Mouse (Mus musculus): Measurements from ENCODE around the gene Mrps18b. TPM values are rescaled to one million over a fixed set of nuclear protein-coding genes. Genes with fewer than 3 reads are reported as not detected.

Gene Mrps18b
- polyA plus RNA-seq, 1 experiment from 2014 or later, result 65.8 TPM

- no peak overlapping the region for H3K9ac ChIP-seq (ENCODE audit: low read length)
- no peak overlapping the region for H3K4me3 ChIP-seq (ENCODE audit: control insufficient read depth in 1 of 2, insufficient read depth in 1 of 2, low read depth in 1 of 2, low read length in 2 of 2)
- H3K9me3 ChIP-seq (ENCODE audit: control insufficient read depth, low read length), result no peaks in the 10 kb centered on the region
- no peak overlapping the region for H3K4me2 ChIP-seq (ENCODE audit: low read length)
- no peaks in the 10 kb centered on the region for H3K27me3 ChIP-seq (ENCODE audit: control insufficient read depth, insufficient read depth, low read length)
- H3K4me1 ChIP-seq (ENCODE audit: control insufficient read depth in 2 of 2, insufficient read depth in 2 of 2, low read length in 2 of 2), result peaks cover 0 to 7% of the 10 kb centered on the region in 2 experiments; a peak in 3 of 4 replicates
- peaks cover 74% of the 10 kb centered on the region for H3K36me3 ChIP-seq (ENCODE audit: control insufficient read depth, insufficient read depth, low read length)
- ATAC-seq (ENCODE audit: insufficient number of reproducible peaks, insufficient read depth, low FRiP score, low read depth), result no peak
- H3K27ac ChIP-seq (replicated peaks in 1 of 2; ENCODE audit: control insufficient read depth in 1 of 2, insufficient read depth in 1 of 2, low read depth in 2 of 2, low read length in 2 of 2), result no peak overlapping the region
- 94% methylated on average over 14 of the region's 14 CpGs for WGBS
Measured at GRCm38 (mm10) chr17:35883777-35884176, 32.4 kb downstream of the Mrps18b start.

- ATAC-seq (ENCODE audit: insufficient number of reproducible peaks, insufficient read depth, low FRiP score, low read depth), result no peak
- Histone ChIP-seq H3K4me2 (ENCODE audit: low read length) (no peak overlapping the region), H3K4me1 (ENCODE audit: control insufficient read depth in 2 of 2, insufficient read depth in 2 of 2, low read length in 2 of 2) (peaks cover 0 to 7% of the 10 kb centered on the region in 2 experiments; a peak in 3 of 4 replicates), H3K4me3 (ENCODE audit: control insufficient read depth in 1 of 2, insufficient read depth in 1 of 2, low read depth in 1 of 2, low read length in 2 of 2) (no peak overlapping the region), H3K9me3 (ENCODE audit: control insufficient read depth, low read length) (no peaks in the 10 kb centered on the region), H3K9ac (ENCODE audit: low read length) (no peak overlapping the region), H3K27me3 (ENCODE audit: control insufficient read depth, insufficient read depth, low read length) (no peaks in the 10 kb centered on the region), H3K36me3 (ENCODE audit: control insufficient read depth, insufficient read depth, low read length) (peaks cover 66% of the 10 kb centered on the region), H3K27ac (replicated peaks in 1 of 2; ENCODE audit: control insufficient read depth in 1 of 2, insufficient read depth in 1 of 2, low read depth in 2 of 2, low read length in 2 of 2) (no peak overlapping the region)
- 88% methylated on average over 17 of the region's 17 CpGs for WGBS
Measured at GRCm38 (mm10) chr17:35882924-35883323, 33.3 kb downstream of the Mrps18b start.

GRCm38 (mm10) chr17:35879245-35880057 is 36.7 kb downstream of the Mrps18b start, which contains the start of gene Dhx16:
Gene Dhx16, plus strand, starts transcription at chr17:35879819.
- peak within 1 kb of the TSS; percentile 86 for H3K9ac ChIP-seq (ENCODE audit: low read length)
- H3K9me3 ChIP-seq (ENCODE audit: control insufficient read depth, low read length), result no peaks in the 10 kb centered on the region
- H3K4me3 ChIP-seq (ENCODE audit: control insufficient read depth in 1 of 2, insufficient read depth in 1 of 2, low read depth in 1 of 2, low read length in 2 of 2), result peak within 1 kb of the TSS; percentile 61 to 89
- H3K4me2 ChIP-seq (ENCODE audit: low read length), result peak within 1 kb of the TSS; percentile 66
- peak; percentile 74 for ATAC-seq (ENCODE audit: insufficient number of reproducible peaks, insufficient read depth, low FRiP score, low read depth)
- WGBS, result 6% methylated on average over 66 of the region's 66 CpGs
- H3K4me1 ChIP-seq (ENCODE audit: control insufficient read depth in 2 of 2, insufficient read depth in 2 of 2, low read length in 2 of 2), result peaks cover 0 to 7% of the 10 kb centered on the region in 2 experiments; a peak in 3 of 4 replicates
- no peaks in the 10 kb centered on the region for H3K27me3 ChIP-seq (ENCODE audit: control insufficient read depth, insufficient read depth, low read length)
- H3K36me3 ChIP-seq (ENCODE audit: control insufficient read depth, insufficient read depth, low read length), result peaks cover 56% of the 10 kb centered on the region
- H3K27ac ChIP-seq (replicated peaks in 1 of 2; ENCODE audit: control insufficient read depth in 1 of 2, insufficient read depth in 1 of 2, low read depth in 2 of 2, low read length in 2 of 2), result peak within 1 kb of the TSS in 1 of 2 experiments; percentile 35; a peak in 2 of 4 replicates

- 84% methylated on average over 6 of the region's 6 CpGs for WGBS
- Histone ChIP-seq H3K9ac (ENCODE audit: low read length) (no peak overlapping the region), H3K36me3 (ENCODE audit: control insufficient read depth, insufficient read depth, low read length) (peaks cover 55% of the 10 kb centered on the region), H3K9me3 (ENCODE audit: control insufficient read depth, low read length) (peaks cover 3% of the 10 kb centered on the region; the same call in 1 of the 2 replicates), H3K4me3 (ENCODE audit: control insufficient read depth in 1 of 2, insufficient read depth in 1 of 2, low read depth in 1 of 2, low read length in 2 of 2) (no peak overlapping the region), H3K4me2 (ENCODE audit: low read length) (no peak overlapping the region), H3K27me3 (ENCODE audit: control insufficient read depth, insufficient read depth, low read length) (no peaks in the 10 kb centered on the region), H3K27ac (replicated peaks in 1 of 2; ENCODE audit: control insufficient read depth in 1 of 2, insufficient read depth in 1 of 2, low read depth in 2 of 2, low read length in 2 of 2) (no peak overlapping the region), H3K4me1 (ENCODE audit: control insufficient read depth in 2 of 2, insufficient read depth in 2 of 2, low read length in 2 of 2) (peaks cover 6 to 29% of the 10 kb centered on the region in 2 experiments; a peak in 3 of 4 replicates)
- ATAC-seq (ENCODE audit: insufficient number of reproducible peaks, insufficient read depth, low FRiP score, low read depth), result no peak
Measured at GRCm38 (mm10) chr17:35874721-35875120, 41.5 kb downstream of the Mrps18b start.

GRCm38 (mm10) chr17:35873774-35874519 is 42.2 kb downstream of the Mrps18b start:
- Histone ChIP-seq H3K4me2 (ENCODE audit: low read length) (peak overlapping the region; percentile 40), H3K27ac (replicated peaks in 1 of 2; ENCODE audit: control insufficient read depth in 1 of 2, insufficient read depth in 1 of 2, low read depth in 2 of 2, low read length in 2 of 2) (no peak overlapping the region; a peak in 1 of 4 replicates), H3K4me3 (ENCODE audit: control insufficient read depth in 1 of 2, insufficient read depth in 1 of 2, low read depth in 1 of 2, low read length in 2 of 2) (no peak overlapping the region), H3K9me3 (ENCODE audit: control insufficient read depth, low read length) (peaks cover 3% of the 10 kb centered on the region; the same call in 1 of the 2 replicates), H3K9ac (ENCODE audit: low read length) (peak overlapping the region; percentile 50; the same call in 1 of the 2 replicates), H3K27me3 (ENCODE audit: control insufficient read depth, insufficient read depth, low read length) (no peaks in the 10 kb centered on the region), H3K4me1 (ENCODE audit: control insufficient read depth in 2 of 2, insufficient read depth in 2 of 2, low read length in 2 of 2) (peaks cover 8 to 34% of the 10 kb centered on the region in 2 experiments), H3K36me3 (ENCODE audit: control insufficient read depth, insufficient read depth, low read length) (peaks cover 55% of the 10 kb centered on the region)
- 25% methylated on average over 21 of the region's 21 CpGs for WGBS
- ATAC-seq (ENCODE audit: insufficient number of reproducible peaks, insufficient read depth, low FRiP score, low read depth), result no peak

GRCm38 (mm10) chr17:35870884-35871696 is 45.1 kb downstream of the Mrps18b start:
- Histone ChIP-seq H3K4me2 (ENCODE audit: low read length) (peak overlapping the region; percentile 92), H3K9me3 (ENCODE audit: control insufficient read depth, low read length) (peaks cover 3% of the 10 kb centered on the region; the same call in 1 of the 2 replicates), H3K4me3 (ENCODE audit: control insufficient read depth in 1 of 2, insufficient read depth in 1 of 2, low read depth in 1 of 2, low read length in 2 of 2) (peak overlapping the region; percentile 52 to 78), H3K27ac (replicated peaks in 1 of 2; ENCODE audit: control insufficient read depth in 1 of 2, insufficient read depth in 1 of 2, low read depth in 2 of 2, low read length in 2 of 2) (peak overlapping the region; percentile 88 to 94), H3K27me3 (ENCODE audit: control insufficient read depth, insufficient read depth, low read length) (no peaks in the 10 kb centered on the region), H3K9ac (ENCODE audit: low read length) (peak overlapping the region; percentile 88), H3K4me1 (ENCODE audit: control insufficient read depth in 2 of 2, insufficient read depth in 2 of 2, low read length in 2 of 2) (peaks cover 15 to 49% of the 10 kb centered on the region in 2 experiments), H3K36me3 (ENCODE audit: control insufficient read depth, insufficient read depth, low read length) (peaks cover 51% of the 10 kb centered on the region)
- no peak for ATAC-seq (ENCODE audit: insufficient number of reproducible peaks, insufficient read depth, low FRiP score, low read depth)
- 45% methylated on average over 8 of the region's 8 CpGs for WGBS

Measured in heart, embryonic 14.5 days (tissue).